Mouse (Mus musculus) intestine, postnatal 0 days (tissue): ENCODE measurements around the gene Ugt1a9. TPM values are rescaled to one million over a fixed set of nuclear protein-coding genes. Genes with fewer than 3 reads are reported as not detected.

ENCODE experiments used
- ATAC-seq: fragments of 200-750 bp; cut with Nextera tagmentation; 2 replicates; pipeline ENCODE4 v1.8.0; 2017; ENCODE audit warnings: mild to moderate bottlenecking, moderate TSS enrichment, moderate library complexity
- H3K27ac ChIP-seq: fragments of 300-500 bp; sonication (generic); 2 replicates; pipeline ENCODE4 v1.5.1; 2014; ENCODE audit warnings: mild to moderate bottlenecking, low read depth, low read length, moderate library complexity
- H3K27me3 ChIP-seq: fragments of 300-500 bp; sonication (generic); replicated peaks from 2 replicates; pipeline ENCODE4 v1.6.1; 2014; ENCODE audit warnings: low read length, mixed read lengths; ENCODE audit not compliant: control insufficient read depth, insufficient read depth
- H3K36me3 ChIP-seq: fragments of 300-500 bp; sonication (generic); 2 replicates; pipeline ENCODE4 v1.6.1; 2014; ENCODE audit warnings: mild to moderate bottlenecking, moderate library complexity; ENCODE audit not compliant: control insufficient read depth, insufficient read depth
- H3K4me1 ChIP-seq: fragments of 300-500 bp; sonication (generic); replicated peaks from 2 replicates; pipeline ENCODE4 v1.6.1; 2014; ENCODE audit warnings: antibody characterized with exemption, low read length, mixed read lengths; ENCODE audit not compliant: control insufficient read depth, insufficient read depth
- H3K4me2 ChIP-seq: fragments of 300-500 bp; sonication (generic); replicated peaks from 2 replicates; pipeline ENCODE4 v1.6.1; 2014; ENCODE audit warnings: low read depth, mild to moderate bottlenecking, moderate library complexity
- H3K4me3 ChIP-seq: fragments of 300-500 bp; sonication (generic); 2 replicates; pipeline ENCODE4 v1.5.1; 2014; ENCODE audit warnings: low read depth, low read length
- H3K9ac ChIP-seq: fragments of 300-500 bp; sonication (generic); 2 replicates; pipeline ENCODE4 v1.6.1; 2014; ENCODE audit warnings: mild to moderate bottlenecking, low read depth, low read length
- H3K9me3 ChIP-seq: fragments of 300-500 bp; sonication (generic); 2 replicates; pipeline ENCODE4 v1.6.1; 2016; ENCODE audit warnings: mixed run types; ENCODE audit not compliant: control insufficient read depth
- CTCF ChIP-seq: sonication (generic); IDR thresholded peaks from 2 replicates; pipeline ENCODE4 v1.5.1; 2016; ENCODE audit warnings: low read depth, mild to moderate bottlenecking, control low read depth, antibody characterized with exemption, moderate library complexity
- WGBS: fragments of 180-500 bp; shearing (Covaris S2); extraction: QIAGEN DNeasy Blood & Tissue Kit; methylation state at CpG from one replicate; pipeline ENCODE4 v1.1.7; 2014; 5-methylcytosine and 5-hydroxymethylcytosine counted together
- polyA plus RNA-seq: library from polyadenylated mRNA; unstranded; fragments of >200 nt; fragmentation: Nextera tagmentation; extraction: Ambion mirVana; gene quantifications from 2 replicates; pipeline ENCODE4 v1.2.1, GENCODE M21; 2015

The Ugt1a9 gene
- polyA plus RNA-seq, 1 experiment from 2014 or later: 38.4 TPM

GRCm38 (mm10) chr1:88260114-88260513, 189.5 kb downstream of the Ugt1a9 start:
- Histone ChIP-seq H3K36me3 (peaks cover 59% of the 10 kb centered on the region), H3K4me3 (no peak overlapping the region), H3K27ac (no peak overlapping the region), H3K4me2 (no peak overlapping the region), H3K4me1 (peaks cover 8% of the 10 kb centered on the region), H3K9me3 (no peaks in the 10 kb centered on the region), H3K9ac (no peak overlapping the region), H3K27me3 (no peaks in the 10 kb centered on the region)
- 68% methylated on average over 6 of the region's 6 CpGs for WGBS
- no peak for TF ChIP-seq CTCF
- ATAC-seq: peak; percentile 46

GRCm38 (mm10) chr1:88260604-88261377, 190.2 kb downstream of the Ugt1a9 start:
- H3K9ac ChIP-seq: no peak overlapping the region
- 82% methylated on average over 10 of the region's 10 CpGs for WGBS
- no peak for ATAC-seq

GRCm38 (mm10) chr1:88261706-88262105, 191.1 kb downstream of the Ugt1a9 start:
- Histone ChIP-seq H3K4me3 (no peak overlapping the region), H3K27ac (no peak overlapping the region), H3K9me3 (no peaks in the 10 kb centered on the region), H3K9ac (no peak overlapping the region), H3K4me1 (peaks cover 8% of the 10 kb centered on the region), H3K4me2 (no peak overlapping the region), H3K27me3 (no peaks in the 10 kb centered on the region), H3K36me3 (peaks cover 75% of the 10 kb centered on the region)
- ATAC-seq: no peak
- WGBS: 86% methylated on average over 7 of the region's 7 CpGs
- no peak for TF ChIP-seq CTCF

More at GRCm38 (mm10) chr1:88260604-88261377, 190.2 kb downstream of the Ugt1a9 start:
- Histone ChIP-seq H3K27ac (no peak overlapping the region), H3K9me3 (no peaks in the 10 kb centered on the region), H3K4me3 (no peak overlapping the region), H3K27me3 (no peaks in the 10 kb centered on the region), H3K4me1 (peaks cover 8% of the 10 kb centered on the region), H3K36me3 (peaks cover 66% of the 10 kb centered on the region), H3K4me2 (no peak overlapping the region)
- TF ChIP-seq CTCF: no peak

- Histone ChIP-seq H3K27ac (peak overlapping the region; percentile 1; the same call in 1 of the 2 replicates), H3K9ac (no peak overlapping the region), H3K36me3 (peaks cover 80% of the 10 kb centered on the region), H3K4me1 (peaks cover 8% of the 10 kb centered on the region), H3K9me3 (no peaks in the 10 kb centered on the region), H3K4me2 (no peak overlapping the region), H3K4me3 (no peak overlapping the region), H3K27me3 (no peaks in the 10 kb centered on the region)
- WGBS: 75% methylated on average over 4 of the region's 4 CpGs
- ATAC-seq: no peak
- no peak for TF ChIP-seq CTCF
These were observed 191.7 kb downstream of the Ugt1a9 start for GRCm38 (mm10) chr1:88262255-88262654.

- Histone ChIP-seq H3K27me3 (no peaks in the 10 kb centered on the region), H3K4me3 (no peak overlapping the region), H3K9ac (no peak overlapping the region), H3K27ac (peak overlapping the region; percentile 1), H3K4me2 (no peak overlapping the region), H3K4me1 (peaks cover 8% of the 10 kb centered on the region), H3K36me3 (peaks cover 87% of the 10 kb centered on the region), H3K9me3 (no peaks in the 10 kb centered on the region)
- TF ChIP-seq CTCF: no peak
- ATAC-seq: no peak
- 74% methylated on average over 6 of the region's 6 CpGs for WGBS
These were observed 192.4 kb downstream of the Ugt1a9 start for GRCm38 (mm10) chr1:88262961-88263360.

- Histone ChIP-seq H3K27me3 (no peaks in the 10 kb centered on the region), H3K27ac (peak overlapping the region; percentile 5; the same call in 1 of the 2 replicates), H3K4me3 (no peak overlapping the region), H3K36me3 (peaks cover 95% of the 10 kb centered on the region), H3K4me2 (no peak overlapping the region), H3K4me1 (peaks cover 8% of the 10 kb centered on the region), H3K9me3 (no peaks in the 10 kb centered on the region), H3K9ac (no peak overlapping the region)
- no peak for ATAC-seq
- WGBS: 92% methylated on average over 5 of the region's 5 CpGs
- no peak for TF ChIP-seq CTCF
These were observed 193.2 kb downstream of the Ugt1a9 start for GRCm38 (mm10) chr1:88263778-88264177.
